Mouse (Mus musculus): ENCODE results near the gene Rpl22.

Rpl22 gene

DNA sequence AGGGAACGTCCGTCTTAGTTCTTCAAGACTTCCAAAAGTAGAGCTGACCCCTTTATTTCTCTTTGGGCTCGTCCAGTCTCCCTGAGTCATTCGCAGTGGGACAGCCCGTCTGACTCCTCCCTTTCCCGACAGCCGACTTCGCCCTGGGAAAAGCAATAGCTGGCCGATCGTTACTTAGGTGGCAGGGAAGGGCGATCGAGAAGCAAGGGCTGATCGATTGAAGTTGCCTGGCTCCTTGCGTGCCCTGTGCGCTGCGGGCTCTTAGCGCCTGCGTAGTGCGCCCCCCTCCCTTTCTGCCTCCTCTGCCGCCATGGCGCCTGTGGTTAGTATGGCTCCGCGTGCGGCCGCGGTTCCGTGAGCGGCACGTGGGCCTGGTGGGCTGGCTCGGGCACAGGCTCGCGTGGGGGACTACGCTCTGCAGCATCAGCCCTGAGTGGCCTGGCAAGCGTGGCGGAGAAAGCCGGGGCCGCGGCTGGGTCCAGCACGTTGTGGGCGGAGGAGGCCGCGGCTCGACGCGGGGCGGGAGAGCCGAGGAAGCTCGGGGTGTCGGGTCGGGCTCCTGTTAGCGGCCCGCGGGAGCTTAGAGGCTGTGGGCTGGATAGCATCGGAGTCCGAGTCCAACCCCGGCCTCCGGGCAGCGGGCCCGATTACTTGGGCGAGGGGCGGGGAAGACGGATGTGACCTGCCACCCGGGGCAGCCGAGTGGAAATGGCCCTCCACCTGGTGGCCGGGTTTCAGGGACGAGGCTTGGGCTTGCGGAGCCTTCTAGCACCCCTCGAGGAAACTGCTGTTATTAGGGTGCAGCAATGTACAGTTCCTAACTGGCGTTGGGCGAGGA, at the start of gene Rpl22:
TSS of gene Rpl22 (plus strand) at position 169 of the 838 bp plus-strand sequence.
- peak; percentile 89 to 93 for DNase-seq

DNA sequence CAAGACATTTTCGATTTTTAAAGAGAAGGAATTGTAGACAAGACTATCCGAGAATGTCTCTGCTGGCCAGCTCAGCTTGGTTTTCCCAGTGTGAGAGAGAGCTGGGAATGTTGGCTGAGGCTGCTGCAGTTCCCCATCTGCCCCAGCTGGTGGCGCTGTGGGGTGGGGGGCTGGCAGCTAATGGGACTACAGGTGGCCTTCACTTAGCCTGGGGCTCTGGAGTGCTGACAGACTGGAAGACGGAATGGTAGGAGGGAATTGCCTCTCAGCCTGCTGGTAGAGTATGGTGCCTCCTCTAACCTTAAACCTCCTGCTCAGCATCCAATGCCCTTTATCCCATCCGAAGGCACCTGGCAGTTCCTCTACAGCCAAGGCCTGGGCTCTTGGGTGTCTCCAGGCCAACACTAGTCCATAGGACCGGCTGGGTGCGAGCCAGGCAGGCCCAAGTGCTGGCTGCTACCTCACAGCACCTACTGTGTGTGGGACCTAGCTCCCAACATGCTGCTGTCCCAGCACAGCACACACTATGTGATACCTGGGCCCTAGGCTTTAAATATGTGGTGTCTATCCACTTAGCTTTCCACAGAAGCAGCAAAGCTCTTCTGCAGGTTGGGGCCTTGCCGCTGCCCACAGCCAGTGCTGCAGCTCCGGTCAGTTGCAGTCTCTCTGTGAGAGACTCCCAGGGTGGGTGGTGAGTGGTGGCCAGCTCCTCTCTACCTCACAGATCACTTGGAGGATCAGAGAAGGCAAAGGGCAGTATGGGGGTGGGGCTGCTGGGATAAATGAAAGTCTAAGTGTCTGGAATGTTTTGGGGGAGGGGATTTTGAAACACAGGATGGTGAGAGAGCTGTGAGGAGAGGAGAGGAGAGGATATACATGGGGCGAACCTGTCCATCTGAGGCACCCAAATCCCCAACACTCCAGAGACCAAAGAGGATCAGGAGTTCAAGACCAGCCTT, 48.9 kb upstream of the Rpl22 start:
- peak in 1 of 2 experiments; percentile 43 for DNase-seq

DNA sequence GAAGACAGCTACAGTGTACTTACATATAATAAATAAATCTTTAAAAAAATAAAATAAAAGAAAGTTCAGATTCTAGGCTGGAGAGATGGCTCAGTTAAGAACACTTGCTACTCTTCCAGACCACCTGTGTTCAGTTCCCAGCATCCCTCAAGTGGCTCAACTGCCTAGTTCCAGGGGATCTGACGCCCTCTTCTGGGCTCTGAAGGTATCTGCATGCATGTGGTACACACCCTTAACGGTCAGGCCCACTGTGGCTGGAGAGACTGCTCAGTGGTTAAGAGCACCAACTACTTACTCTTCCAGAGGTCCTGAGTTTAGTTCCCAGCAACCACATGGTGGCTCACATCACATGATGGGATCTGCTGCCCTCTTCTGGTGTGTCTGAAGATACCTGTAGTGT, 47.6 kb upstream of the Rpl22 start:
- no peak for DNase-seq

DNA sequence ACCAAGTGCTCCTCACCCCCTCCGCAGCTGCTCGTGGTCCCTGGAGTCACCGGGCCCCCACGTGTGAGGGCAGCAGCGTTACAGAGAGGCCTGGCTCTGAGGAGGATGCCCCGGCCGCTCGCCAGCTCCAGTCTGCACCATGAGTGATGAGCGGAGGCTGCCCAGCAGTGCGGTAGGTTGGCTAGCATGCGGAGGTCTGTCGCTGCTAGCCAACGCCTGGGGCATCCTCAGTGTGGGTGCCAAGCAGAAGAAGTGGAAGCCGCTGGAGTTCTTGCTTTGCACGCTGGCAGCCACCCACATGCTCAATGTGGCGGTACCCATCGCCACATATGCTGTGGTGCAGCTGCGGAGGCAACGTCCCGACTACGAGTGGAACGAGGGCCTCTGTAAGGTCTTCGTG, 46.6 kb upstream of the Rpl22 start:
- no peak for DNase-seq

DNA sequence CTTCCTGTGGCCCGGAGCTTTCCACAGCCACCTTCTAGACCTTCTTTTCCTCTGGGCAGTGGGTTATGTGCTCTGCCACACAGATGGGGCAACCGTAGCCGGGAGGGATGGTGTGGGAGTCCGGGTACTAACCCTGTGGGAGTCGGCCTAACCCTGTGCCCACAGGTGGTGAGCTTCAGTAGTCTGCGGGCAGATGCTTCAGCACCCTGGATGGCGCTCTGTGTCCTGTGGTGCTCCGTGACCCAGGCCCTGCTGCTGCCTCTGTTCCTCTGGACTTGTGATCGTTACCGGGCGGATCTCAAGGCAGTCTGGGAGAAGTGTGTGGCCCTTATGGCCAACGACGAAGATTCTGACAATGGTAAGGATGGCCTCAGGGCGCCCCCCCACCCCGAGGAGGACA, 43.9 kb upstream of the Rpl22 start:
- DNase-seq: no peak

DNA sequence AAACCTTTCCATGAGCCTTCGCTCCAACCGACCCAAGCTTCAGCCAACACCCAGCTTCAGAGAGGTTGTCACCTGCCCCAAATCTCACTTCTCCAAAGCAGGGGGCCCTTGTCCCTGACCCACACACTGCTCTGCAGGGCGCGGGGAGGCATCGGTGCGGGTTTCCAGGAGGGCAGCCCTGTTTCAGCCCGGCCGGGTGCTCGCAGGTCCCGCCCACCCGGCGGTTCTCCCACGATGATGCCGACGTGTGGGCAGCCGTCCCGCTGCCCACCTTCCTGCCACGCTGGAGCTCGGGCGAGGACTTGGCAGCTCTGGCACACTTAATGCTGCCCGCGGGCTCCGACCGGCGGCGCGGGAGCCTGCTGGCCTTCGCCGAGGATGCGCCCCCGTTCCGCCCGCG, 42.8 kb upstream of the Rpl22 start:
- no peak for DNase-seq

DNA sequence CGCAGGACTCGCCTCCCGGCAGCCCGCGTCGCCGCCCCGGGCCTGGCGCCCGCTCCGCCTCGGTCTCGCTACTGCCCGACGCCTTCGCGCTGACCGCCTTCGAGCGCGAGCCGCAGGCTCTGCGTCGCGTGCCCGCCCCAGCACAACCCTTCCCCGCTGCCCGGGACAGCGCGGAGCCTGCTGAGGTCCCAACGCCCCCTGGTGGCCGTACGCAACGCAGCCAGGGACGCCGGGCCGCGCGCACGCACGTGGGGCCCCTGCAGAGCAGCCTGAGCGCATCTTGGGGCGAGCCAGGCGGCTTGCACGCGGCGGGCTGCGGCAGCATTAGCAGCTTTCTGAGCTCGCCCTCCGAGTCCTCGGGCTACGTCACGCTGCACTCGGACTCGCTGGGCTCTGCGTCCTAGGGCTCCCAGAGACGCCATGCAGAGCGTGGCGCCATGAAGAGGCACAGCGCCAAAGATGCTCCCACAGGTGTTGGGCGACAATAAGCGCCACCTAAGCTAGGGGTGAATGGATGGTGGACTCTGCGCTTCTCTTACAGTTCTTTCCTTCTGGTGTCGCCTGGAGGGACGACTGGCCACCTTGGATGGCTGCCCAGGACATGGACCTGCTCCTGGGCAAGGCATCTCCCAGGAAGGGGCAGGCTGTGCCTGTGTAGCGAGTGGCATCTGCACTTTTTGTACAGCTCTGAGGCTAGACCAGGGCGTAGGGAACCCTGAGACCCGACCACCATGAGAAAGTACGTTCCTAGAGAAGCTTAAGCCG, 42.2 kb upstream of the Rpl22 start:
- DNase-seq: peak; percentile 92 to 93

DNA sequence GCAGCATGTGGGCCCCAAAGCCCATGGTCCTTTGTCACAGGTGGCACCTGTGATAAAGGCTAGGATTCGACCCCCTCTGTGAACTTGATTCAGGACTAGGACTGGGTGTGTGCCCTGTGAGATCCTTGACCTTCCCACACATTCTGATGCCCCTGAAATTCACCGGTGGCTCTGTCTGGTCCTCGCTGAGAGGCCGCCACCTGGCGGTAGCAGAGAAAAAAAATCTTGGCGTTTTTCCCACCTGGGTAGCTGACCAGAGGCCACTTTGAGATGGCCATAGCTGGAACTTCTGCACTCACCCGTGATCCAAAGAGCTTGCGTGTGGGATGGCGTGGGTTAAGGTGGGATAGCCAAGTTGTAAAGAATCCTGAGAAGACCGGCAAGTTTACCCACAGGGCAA, 40.0 kb upstream of the Rpl22 start:
- peak; percentile 59 to 62 for DNase-seq

DNA sequence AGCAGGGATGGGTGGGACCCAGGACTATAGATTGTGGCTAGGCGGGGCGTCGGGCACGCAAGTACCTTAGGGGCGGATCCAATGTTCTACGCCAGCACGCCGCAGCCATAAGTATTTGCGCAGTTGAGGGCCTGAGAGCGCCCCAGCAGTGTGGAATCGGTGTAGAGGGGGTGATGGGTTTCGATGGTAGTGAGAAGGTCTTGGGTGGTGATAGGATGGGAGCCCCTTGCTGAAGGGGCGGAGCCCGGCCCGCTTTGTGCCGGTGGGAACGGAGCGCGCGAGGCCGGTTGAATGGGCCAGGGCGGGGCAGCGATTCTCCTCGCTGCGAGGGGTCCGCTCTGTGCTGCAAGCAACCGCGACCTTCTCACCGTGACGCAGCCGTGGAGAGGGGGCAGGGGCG, 39.4 kb upstream of the Rpl22 start:
- no peak for DNase-seq

DNA sequence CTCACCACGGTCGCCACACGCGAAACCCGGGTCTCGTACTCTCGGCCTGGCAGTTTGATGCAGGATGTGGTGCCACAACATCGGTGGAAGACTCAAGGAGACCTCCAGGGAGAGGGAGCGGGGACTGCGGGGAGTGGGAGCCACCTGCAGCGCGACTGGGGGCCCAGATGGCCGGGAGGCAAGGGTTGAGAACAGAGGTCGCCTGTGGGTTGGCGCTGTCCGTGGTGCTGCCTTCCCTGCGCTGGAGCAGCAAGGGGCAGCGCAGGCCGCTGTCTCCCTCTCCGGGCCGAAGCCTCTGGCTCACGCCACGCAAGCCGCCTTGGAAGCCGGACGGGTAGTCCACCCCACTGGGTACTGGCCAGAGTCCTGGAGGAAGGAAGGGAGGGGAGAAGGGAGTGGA, 38.7 kb upstream of the Rpl22 start:
- peak; percentile 63 to 70 for DNase-seq

DNA sequence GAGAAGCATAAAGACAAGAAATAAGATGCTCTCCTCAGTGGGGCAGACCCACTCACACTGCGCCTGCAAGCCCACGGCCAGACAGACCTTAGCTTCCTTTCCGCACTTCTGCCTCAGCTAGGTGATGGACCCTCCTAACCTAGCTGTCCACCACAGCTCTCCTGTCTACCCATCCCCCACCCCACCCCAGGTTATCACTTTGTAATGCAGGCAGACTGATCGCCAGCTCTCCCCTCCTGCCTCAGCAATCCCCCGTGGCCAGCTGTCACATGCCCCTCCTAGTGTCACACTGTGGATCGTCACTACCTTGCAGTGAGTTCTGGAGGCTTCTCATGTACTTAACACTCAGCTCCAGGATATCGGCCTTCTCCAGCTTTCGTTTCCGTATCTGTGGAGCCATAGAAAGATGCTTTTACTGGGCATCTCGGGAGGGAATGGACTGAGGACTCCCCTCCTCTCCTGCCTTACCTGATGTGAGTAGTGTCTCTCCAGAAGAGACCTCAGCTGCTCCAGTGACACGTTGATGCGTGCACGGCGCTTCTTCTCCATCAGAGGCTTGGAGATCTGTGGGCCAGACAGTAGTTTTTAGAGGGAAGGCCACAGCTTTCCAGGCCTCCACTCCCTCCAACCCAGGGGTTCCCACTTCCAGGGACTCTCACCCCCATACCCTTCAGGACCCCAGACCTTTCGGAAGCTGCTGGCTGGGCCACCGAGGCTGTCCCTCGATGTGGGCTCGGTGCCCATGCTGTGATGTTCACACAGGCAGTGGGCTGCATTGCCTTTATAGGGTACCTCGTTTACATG, 38.0 kb upstream of the Rpl22 start:
- no peak for DNase-seq

DNA sequence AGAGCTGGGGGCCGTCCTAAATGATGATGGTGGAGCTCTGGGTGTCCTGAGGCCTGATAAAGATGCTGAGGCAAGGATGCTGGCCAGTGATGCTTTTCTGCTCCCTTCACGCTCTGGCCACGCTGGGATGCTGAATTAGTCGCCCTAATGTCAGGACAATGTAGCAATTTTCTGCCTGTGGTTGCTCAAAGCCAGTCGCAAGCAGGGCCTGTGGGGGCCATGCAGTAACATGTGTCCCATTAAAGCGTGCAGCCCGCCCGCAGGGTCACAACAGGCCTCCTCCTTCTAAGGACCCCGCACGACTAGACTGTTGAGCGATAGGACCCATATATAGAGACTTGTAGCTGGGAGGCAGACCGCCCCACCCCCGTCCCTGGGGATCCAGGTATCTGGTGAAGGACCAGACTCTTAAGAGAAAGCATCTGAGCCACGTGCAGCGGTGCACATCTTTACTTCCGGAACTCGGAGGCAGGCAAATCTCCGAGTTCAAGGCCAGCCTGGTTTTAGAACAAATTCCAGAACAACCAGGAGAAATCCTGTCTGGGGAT, 37.1 kb upstream of the Rpl22 start:
- no peak for DNase-seq

DNA sequence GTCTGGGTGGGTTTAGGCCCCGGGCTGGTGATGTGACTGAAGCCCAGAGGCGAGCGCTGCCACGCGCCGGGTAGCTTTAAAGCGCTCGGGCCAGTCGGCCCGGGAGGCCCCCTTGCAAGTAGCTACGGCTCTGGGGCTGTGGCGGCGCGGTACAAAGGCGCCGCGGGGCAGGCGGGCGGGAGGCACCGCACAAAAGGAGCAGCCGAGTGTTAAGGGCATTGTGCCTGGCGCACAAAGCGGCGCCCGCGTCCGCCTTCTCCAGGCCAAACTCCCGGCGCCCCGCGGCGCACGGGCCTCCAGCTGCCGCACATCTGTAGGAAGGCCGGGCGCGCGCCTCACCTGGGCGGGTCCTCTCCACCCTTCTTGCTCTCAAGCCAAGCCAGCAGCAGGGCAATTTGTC, 35.2 kb upstream of the Rpl22 start:
- DNase-seq: no peak

DNA sequence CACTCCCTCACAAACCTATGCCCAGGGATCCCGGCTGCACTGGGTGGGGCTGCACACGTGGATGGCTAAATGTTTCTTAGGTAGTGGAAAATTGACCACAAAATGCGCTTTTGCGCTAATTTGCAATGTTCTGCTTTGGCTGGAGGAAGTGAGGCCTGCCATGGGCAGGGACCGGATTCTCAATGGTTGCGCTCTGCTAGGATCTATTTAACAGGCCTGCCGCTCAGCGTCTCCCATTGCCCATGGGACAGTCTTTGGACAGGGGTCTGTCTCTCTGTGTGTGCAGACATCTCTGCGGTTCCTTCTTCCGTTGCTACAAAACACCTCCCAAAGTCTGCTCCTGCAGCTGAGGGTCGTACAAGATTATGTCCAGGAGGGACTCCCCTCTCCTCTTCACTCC, 34.6 kb upstream of the Rpl22 start:
- DNase-seq: no peak

DNA sequence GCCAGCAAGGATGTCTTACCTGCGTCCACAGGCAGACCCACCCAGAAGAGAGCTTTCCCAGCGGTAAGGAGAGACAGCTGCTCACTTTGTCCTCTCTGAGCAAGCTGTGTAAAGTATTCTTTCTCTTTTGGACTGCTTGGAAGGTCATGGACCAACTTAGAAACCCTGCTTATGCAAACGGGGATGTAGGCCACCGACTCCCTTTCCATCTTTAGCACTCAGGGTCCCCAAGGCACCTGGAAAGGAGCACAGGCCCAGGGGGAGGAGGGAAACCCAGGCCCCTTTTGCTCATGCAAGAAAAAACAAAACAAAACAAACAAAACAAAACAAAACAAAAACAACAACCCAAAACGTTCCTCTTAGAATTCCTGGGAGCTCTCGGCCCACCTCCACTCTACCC, 34.0 kb upstream of the Rpl22 start, which contains the start of gene Hes3:
TSS of gene Hes3 (minus strand) at position 101 of the 400 bp plus-strand sequence.
- DNase-seq: no peak

DNA sequence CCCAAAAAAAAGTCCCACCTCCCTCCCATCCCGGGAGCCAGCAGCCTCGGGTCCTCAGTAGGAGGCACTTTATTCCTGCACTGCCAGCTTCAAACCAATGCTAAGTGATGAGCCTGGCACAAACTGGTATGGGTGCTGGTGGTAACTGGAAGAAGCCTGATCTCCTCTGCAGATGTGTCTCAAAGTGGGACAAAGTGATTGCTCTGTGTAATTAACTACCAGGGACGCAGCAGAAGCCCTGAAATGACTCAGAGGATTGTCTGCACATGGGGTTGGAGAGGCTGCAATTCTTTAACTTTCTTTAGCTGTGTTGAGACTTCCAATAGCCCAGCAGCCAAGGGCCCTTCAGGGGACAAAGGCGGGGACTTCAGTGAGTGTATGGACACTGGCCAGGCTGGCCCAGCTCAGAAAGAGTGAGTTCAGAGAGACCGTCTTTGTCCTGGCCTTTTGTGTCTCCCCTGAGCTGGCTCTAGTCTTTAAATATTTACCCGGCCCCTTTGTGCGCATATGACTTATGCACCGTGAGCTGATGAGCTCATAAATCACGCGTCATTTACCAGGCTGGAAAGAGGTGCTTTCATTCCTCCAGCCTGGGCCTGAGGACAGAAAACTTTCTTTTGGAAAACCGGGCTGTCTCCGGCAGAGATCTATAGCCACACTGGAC, 33.3 kb upstream of the Rpl22 start:
- no peak for DNase-seq

DNA sequence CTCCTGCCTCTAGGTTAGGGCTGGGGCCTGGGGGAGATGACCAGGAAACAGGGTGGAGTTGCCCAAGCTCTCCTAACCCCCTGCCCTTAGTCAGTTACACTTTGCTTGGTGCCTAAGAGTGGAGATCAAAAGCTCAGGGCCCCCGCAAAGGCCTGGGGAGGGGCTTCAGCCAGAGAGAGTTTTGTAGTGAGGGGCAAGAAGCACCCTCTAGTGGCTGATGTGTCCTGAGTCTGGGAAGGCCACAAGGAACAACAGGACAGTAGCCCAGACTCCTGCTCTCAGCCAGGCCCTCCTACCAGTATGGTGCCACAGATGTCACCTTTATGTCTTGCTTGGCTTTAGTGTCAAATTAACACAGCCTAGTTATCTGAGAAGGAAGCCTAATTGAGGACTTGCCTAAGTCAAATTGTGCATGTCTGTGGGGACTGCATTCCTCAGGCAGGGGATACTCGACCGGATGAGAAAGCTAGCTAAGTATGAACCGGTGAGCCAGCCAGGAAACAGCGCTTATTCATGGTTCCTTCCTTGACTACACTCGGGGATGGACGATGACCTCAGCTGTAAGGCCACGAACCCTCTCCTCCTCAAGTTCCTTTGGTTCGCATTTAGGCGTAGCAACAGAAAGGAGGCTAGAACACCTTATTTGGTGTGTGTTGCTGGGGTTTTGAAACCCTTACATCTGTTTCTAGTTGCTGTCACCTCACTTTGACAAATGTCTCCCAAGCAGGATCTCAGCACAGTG, 31.2 kb upstream of the Rpl22 start:
- DNase-seq: no peak

DNA sequence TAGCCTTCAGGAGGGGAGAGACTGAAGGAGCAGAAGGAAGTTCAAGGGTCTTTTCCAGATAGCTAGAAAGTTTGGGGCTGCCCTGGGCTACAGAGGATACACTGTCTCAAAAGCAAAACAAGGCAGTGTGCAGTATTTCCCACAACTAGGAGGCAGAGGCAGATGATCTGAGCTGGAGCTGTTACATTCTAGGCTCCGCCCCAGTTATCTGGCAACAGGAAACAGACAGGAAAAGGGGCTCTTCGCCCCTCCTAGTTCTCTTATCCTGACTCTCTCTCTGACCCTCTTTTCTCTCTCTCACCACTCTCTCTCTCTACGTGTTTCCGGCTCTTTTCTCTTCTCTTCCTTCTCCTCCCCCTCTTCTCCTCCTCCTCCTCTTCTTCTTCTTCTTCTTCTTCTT, 29.6 kb upstream of the Rpl22 start:
- no peak for DNase-seq

DNA sequence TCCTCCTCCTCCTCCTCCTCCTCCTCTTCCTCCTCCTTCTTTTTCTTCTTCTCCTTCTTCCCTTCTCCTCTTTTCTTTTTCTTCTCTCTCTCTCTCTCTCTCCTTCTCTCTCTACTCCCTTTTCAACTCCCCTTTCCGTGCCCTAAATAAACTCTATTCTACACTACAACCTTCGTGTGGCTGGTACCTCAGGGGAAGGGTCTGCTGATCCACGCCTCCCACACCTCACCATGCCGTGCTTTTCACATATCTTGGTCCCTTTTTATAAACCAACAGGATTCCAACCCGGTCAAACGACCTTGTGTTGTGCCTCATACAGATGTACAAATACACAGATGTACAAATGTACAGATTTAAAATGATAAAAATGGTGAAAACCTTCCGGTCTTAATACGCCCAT, 29.2 kb upstream of the Rpl22 start:
- DNase-seq: no peak
